Mouse (Mus musculus) Patski (cell line): ENCODE data around the gene Sarm1. TPM values are rescaled to one million over a fixed set of nuclear protein-coding genes. Genes with fewer than 3 reads are reported as not detected.

Experiments used
- ATAC-seq: fragments of 100-300 bp; one replicate; pipeline ENCODE4 v1.8.0; 2021
- CTCF ChIA-PET: fragments of 350-600 bp; sonication (Branson Sonifier 250); formaldehyde crosslinking; loops from one replicate; lab custom pipeline; 2022; ENCODE audit warnings: inconsistent platforms; lab: Charles Lee
- POLR2A ChIA-PET: fragments of 350-600 bp; sonication (Branson Sonifier 250); formaldehyde crosslinking; loops from one replicate; lab custom pipeline; 2022; ENCODE audit warnings: antibody characterized with exemption, inconsistent platforms; lab: Charles Lee
- DNase-seq: peaks from one replicate; pipeline ENCODE4 v3.0.0-alpha.2; 2011; ENCODE audit warnings: low read depth, low spot score
- H3K27me3 ChIP-seq: fragments of 371-371 bp; one replicate; pipeline ENCODE4 v1.5.1; 2021
- CTCF ChIP-seq: fragments of 100-300 bp; IDR thresholded peaks from one replicate; pipeline ENCODE4 v1.5.1; 2021
- in situ Hi-C: fragments of 300-500 bp; cut with MboI; formaldehyde crosslinking; loops from 3 replicates; pipeline ENCODE4 v1.11.1; 2018; ENCODE audit warnings: low pct_unique_long_range_greater_than_20kb, mixed read lengths
- polyA plus RNA-seq: library from polyadenylated mRNA; unstranded; gene quantifications from one replicate; pipeline ENCODE4 v1.2.3, GENCODE M21; 2021

Sarm1 gene
- polyA plus RNA-seq, 1 experiment from 2014 or later = 1.4 TPM

DNA sequence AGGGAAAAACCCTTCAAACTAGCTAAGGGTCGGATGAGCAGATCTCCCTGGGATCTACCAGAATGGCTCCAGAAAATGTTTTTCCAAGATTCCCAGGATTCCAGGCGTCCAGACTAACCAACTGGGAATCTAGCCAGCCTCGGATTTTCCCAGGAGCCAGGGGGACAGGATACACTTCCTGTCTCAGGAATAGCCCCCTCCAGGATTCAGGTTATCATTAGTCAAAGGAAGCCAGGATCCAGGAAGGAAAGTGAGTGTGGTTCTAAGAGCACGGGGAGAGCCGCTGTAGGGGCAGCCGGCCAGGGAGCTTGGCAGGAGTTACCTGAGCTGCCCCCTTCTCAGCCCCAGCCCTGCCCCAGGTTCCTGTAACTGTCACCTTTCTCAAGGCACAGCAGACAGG is 33.5 kb upstream of the Sarm1 start:
- ChIA-PET CTCF (no interaction called here), POLR2A (no interaction called here)
- no peaks in the 10 kb centered on the region for H3K27me3 ChIP-seq
- in situ Hi-C loops = no loop called here
- no peak for DNase-seq
- no peak for ATAC-seq
- no peak for TF ChIP-seq CTCF

DNA sequence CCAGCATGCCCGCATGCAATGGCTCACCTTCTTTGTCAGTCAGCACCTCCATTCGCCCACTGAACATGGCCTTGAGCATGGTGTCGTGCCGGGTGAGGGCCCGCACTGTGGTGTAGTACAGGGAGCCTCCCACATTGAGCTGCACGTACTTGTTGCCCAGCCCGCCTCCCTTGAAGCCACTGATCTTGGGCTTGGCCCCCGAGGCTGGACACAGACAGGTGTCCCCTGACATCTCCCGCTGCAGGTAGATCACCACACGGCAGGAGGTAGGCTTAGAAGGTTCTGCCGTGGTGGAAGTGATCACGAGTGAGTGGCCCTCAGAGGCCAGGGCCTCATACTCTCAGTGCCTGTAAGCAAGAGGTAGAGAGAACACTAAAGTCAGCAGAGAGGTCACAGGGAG is 32.4 kb upstream of the Sarm1 start:
- ChIA-PET CTCF (no interaction called here), POLR2A (no interaction called here)
- in situ Hi-C loops = no loop called here
- no peak for DNase-seq
- no peak for ATAC-seq
- H3K27me3 ChIP-seq = no peaks in the 10 kb centered on the region
- no peak for TF ChIP-seq CTCF

DNA sequence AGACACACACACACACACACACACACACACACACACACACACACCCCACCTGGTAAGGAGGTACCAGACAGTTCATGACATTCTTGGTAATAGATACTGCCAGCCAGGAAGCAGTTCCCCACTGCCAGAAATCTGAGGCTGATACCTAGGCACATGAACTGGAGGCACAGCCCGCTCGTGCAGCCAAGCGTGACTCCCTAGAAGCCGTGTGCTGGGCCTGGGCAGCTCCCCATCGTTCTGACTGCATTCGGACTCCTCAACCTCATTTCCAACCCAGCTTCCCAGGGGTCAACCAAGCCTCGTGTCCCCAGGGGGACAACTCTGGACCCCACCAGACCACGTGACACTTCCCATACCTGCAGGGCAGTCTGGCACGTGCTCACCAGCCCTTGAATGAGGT is 31.2 kb upstream of the Sarm1 start:
- no peak for DNase-seq
- in situ Hi-C loops = no loop called here
- ChIA-PET POLR2A (no interaction called here), CTCF (no interaction called here)
- TF ChIP-seq CTCF = no peak
- no peak for ATAC-seq
- no peaks in the 10 kb centered on the region for H3K27me3 ChIP-seq

DNA sequence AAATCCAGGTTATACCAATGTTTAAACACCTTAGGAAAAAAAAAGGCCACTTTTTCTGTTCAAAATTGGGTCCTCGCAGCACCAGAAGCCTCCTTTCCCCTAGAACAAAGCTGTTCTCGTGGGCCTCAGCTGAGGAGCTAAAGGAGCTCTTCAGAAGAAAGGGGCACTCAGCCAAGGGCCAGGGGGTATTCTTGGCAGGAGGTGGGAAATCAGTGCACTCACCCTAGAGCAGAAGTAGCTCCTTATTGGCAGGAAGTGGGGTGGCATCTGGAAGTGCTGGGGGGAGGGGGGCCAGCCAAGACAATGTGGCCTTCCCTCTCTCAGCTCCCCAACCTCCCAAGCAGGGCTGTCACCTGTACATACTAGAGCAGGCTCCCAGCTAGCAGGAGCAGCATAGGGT is 27.3 kb upstream of the Sarm1 start:
- no peak for DNase-seq
- CTCF ChIA-PET = interaction anchor here (1.1 kb wide), 1 partner anchor 11 kb away, joined by 6 read pairs; the partner anchor contains the start of genes Ift20 and Tnfaip1
- no peak for TF ChIP-seq CTCF
- POLR2A ChIA-PET = interaction anchor here (0.5 to 1.1 kb wide), 3 partner anchors 15 to 325 kb away, joined by 3 to 4 read pairs (median 3); no protein-coding TSS in a partner anchor
- no peaks in the 10 kb centered on the region for H3K27me3 ChIP-seq
- ATAC-seq = no peak
- in situ Hi-C loops = no loop called here

DNA sequence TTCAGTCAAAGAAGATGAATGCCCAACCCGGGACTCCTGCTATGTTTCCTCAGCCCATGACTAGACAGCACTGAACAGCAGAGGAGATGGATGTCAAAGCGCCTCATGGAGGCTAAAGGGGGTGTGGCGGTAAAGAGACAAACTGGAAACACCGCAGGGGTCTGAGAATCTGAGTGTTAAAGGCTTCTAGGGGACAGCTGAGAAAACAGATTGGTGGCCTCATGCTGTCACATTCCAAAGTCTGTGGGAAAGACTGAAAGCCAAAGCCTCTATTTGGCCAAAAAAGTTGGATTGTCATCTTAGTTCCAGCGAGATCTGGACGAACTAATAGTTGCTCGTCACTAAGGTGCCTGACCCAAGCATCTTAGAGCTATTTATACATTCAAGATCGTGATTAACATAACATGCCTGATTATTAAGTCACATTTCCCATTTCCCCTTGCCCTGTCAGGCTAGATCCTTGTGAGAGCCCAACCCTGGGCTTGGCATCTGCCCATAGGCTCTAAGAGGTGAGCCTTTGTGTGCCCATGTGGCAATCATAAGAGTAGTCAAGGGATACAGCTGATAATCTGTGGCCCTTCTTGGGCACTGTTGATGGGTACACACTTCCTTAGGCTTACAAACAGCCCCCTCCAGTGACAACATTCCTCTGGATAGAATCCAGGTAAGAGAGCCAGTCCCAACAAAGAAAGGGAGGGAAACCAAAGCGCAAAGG is 25.8 kb upstream of the Sarm1 start:
- POLR2A ChIA-PET = interaction anchor here (0.6 kb wide), 1 partner anchor 18 kb away, joined by 9 read pairs; no protein-coding TSS in a partner anchor
- no peak for TF ChIP-seq CTCF
- ATAC-seq = no peak
- in situ Hi-C loops = no loop called here
- DNase-seq = no peak
- CTCF ChIA-PET = interaction anchor here (1.5 to 1.8 kb wide), 2 partner anchors 10 to 12 kb away, joined by 4 to 10 read pairs; no protein-coding TSS in a partner anchor
- no peaks in the 10 kb centered on the region for H3K27me3 ChIP-seq

DNA sequence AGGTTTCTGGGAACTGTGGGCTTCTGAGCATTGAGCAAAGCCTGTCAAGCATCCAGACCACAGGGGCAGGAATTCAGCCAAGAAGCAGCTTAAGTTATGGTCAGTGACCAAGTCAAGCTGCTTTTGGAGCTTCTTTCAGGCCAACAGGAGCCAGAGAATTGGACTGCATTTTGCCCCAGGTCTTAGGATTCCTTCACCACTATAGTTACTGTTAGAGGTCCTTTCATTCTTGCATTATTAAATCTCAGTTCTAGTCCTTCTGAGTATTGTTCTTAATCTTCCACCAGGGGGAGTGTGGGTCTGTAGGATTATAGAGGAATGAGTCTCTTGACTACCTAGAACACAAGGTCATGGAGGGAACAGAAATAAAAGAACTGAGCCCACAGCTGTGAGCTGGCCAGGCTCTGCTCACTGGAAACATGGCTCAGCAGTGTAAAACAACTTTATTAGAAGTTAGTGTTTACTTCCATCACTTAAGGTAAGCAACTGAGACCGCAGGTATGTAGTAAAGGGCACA is 25.0 kb upstream of the Sarm1 start:
- DNase-seq (peak; percentile 84), ATAC-seq (peak; percentile 73)
- H3K27me3 ChIP-seq = no peaks in the 10 kb centered on the region
- in situ Hi-C loops = no loop called here
- TF ChIP-seq CTCF = no peak
- CTCF ChIA-PET = interaction anchor here (1.5 to 1.8 kb wide), 2 partner anchors 11 to 13 kb away, joined by 4 to 10 read pairs; no protein-coding TSS in a partner anchor
- POLR2A ChIA-PET = no interaction called here

DNA sequence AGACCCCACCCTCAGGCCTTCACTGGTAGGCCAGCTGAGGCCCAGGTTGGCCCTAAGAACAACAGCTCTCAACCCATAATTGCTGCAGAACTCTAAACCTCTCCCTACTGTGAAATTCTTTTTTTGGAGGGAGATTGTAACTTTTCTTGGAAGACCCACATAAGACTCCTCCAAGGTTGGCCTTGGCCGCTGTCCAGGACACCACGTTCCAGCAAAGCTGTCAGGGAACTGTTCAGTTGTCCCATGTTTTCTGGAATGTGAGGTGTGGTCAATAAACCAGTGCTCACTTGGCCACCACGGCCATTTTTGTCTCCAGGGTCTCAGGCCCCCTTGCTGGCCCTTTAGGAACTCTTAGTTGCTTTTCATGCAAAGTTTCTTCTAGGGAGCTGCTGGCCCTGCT is 24.3 kb upstream of the Sarm1 start:
- ATAC-seq (no peak), DNase-seq (no peak)
- POLR2A ChIA-PET = no interaction called here
- no peak for TF ChIP-seq CTCF
- CTCF ChIA-PET = interaction anchor here (1.5 to 1.8 kb wide), 2 partner anchors 11 to 13 kb away, joined by 4 to 10 read pairs; no protein-coding TSS in a partner anchor
- no peaks in the 10 kb centered on the region for H3K27me3 ChIP-seq
- in situ Hi-C loops = no loop called here

DNA sequence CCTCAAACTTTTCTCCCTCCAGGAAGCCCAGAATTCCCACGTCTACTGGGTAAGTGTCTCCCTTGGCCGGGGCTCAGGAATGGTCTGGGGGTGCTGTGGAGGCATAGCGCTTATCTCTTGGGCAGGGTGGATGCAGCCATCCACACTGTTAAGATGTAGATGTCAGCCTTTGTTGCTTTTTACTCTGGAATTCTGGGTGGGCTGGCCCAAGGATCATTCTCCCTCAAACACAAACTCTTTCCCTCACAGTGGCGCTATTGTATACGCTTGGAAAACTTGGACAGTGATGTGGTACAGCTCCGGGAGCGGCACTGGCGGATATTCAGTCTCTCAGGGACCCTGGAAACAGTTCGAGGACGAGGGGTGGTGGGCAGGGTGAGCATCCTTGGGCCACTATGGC is 21.4 kb upstream of the Sarm1 start:
- no peak for TF ChIP-seq CTCF
- ATAC-seq = no peak
- ChIA-PET CTCF (no interaction called here), POLR2A (no interaction called here)
- DNase-seq = no peak
- no peaks in the 10 kb centered on the region for H3K27me3 ChIP-seq
- in situ Hi-C loops = no loop called here

DNA sequence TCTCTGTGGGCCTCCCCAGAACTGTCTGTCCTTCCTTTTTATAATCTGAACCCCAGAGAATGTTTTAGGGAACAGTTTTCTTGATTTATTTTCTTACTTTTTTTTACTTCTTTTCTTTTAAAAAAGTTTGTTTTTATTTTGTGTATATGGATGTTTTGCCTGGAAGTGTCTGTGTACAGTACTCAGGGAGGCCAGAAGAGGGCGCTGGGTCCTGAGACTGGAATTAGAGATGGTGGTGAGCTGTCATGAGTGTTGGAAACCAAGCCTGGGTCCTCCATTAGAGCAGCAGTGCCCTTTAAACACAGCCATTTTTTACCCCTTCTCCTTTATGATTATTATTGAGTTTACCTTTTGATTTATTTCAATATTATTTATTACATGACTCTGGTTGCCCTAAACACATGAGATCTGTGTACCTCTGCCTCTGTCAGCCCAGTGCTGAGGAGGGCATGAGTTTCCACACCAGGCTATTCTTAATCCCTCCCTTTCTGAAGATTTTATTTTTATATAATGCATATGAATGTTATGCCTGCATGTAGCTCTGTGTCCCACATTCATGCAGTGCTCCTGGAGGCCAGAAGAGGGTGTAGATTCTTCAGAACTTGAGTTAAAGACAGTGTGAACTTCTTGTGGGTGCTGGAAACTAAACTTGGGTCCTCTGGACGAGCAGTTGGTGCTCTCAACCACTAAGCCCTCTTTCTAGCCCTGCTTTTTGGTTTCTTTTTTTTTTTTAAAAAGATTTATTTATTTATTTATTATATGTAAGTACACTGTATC is 18.2 kb upstream of the Sarm1 start:
- ChIA-PET POLR2A (no interaction called here), CTCF (interaction anchor here (0.7 kb wide), 1 partner anchor 10 kb away, joined by 3 read pairs; no protein-coding TSS in a partner anchor)
- no peaks in the 10 kb centered on the region for H3K27me3 ChIP-seq
- in situ Hi-C loops = no loop called here
- TF ChIP-seq CTCF = peak; percentile 60
- ATAC-seq (no peak), DNase-seq (no peak)

DNA sequence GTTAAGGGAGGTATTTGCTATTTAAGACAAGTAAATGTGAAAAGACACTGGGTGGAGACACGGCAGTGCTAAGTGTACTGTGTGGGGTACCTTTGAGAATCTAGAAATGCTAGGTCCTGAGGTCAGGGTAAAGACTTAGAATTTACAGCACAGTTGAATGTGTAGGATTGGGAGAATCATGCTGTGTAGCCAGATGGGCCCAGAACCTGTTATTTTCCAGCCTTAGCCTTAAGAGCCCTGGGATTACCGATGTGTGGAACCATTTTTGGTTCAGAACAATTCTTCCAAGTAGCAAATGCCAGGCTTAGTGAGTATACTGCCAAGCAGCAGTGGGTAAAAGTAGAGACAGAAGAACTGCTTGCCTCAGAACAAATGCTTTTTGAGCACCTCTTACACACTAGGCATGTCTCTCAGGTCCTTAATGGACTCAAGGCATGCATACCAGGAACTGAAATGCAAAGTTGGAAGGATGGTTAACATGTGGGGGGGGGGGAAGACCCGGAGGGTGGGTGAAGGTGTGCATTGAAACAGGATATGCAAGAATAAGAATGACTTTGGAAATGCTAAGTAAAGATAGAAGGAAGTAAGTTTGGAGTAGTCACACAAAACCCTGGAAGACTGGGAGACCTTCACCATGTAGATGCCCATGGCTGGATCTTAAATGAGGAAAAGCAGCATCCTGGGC is 15.7 kb upstream of the Sarm1 start:
- no peak for DNase-seq
- CTCF ChIA-PET = no interaction called here
- TF ChIP-seq CTCF = no peak
- POLR2A ChIA-PET = no interaction called here
- H3K27me3 ChIP-seq = no peaks in the 10 kb centered on the region
- in situ Hi-C loops = no loop called here
- ATAC-seq = no peak
